Mouse (Mus musculus): Measurements from ENCODE around the gene Trpc6. TPM values are rescaled to one million over a fixed set of nuclear protein-coding genes. Genes with fewer than 3 reads are reported as not detected.

Gene Trpc6
- polyA plus RNA-seq (2012; fragmentation: generic; extraction: Trizol) = 0.02 TPM
- long read RNA-seq, experiment 1 = 0 reads
- long read RNA-seq, experiment 2 = 0 reads

DNA sequence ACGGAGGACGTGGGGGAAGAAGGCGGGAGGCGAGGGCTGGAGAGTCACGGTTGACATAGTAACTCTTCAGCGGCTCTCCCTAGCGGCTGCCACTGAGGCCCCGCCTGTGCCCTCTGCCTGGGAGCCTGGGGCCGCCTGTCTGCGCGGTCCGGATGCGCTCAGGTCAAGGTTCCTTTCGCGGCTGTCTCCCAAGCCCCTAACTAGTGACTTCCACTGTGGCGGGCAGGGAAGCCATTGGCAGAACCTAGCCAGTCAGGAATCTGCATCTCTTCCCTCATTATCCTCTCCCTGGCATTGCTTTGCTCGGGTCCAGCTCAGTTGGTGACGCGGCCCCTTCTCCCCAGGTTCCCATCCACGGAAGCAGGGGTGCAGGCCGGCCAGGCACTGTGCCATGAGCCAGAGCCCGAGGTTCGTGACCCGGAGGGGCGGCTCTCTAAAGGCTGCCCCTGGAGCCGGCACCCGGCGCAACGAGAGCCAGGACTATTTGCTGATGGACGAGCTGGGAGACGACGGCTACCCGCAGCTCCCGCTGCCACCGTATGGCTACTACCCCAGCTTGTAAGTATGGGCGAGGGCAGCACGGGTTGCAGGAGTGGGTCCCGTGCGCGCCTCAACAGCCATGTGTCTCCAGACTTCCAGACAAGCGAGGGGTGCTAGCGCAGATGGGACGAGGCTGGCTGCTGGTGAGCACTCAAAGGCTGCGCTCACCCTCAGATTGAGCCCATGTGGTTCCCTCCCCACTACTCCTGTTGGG lies at the start of gene Trpc6:
Trpc6 (plus strand) TSS at position 102 of the 754 bp plus-strand sequence.
- Histone ChIP-seq H3K27me3 (ENCODE audit: control insufficient read depth, insufficient read depth, insufficient read length) (no peaks in the 10 kb centered on the region), H3K79me3 (ENCODE audit: low read depth) (no peaks in the 10 kb centered on the region), H3ac (ENCODE audit: control insufficient read depth, insufficient read length, low read depth) (no peak within 1 kb of the TSS), H3K79me2 (ENCODE audit: control insufficient read depth, insufficient read depth) (no peaks in the 10 kb centered on the region), H3K4me3 (ENCODE audit: insufficient read depth, poor library complexity, severe bottlenecking) (no peak within 1 kb of the TSS), H3K36me3 (ENCODE audit: control insufficient read depth, insufficient read depth) (no peaks in the 10 kb centered on the region)
- TF ChIP-seq MYOD1 (IDR thresholded peaks at IDR 0.05; ENCODE audit: control insufficient read depth, insufficient read length, low read depth) (no peak), MAX (IDR thresholded peaks at IDR 0.05) (no peak), USF1 (IDR thresholded peaks at IDR 0.05; ENCODE audit: low read depth) (no peak), CTCF (IDR thresholded peaks at IDR 0.05; ENCODE audit: control insufficient read depth, insufficient read depth, insufficient read length) (no peak)

DNA sequence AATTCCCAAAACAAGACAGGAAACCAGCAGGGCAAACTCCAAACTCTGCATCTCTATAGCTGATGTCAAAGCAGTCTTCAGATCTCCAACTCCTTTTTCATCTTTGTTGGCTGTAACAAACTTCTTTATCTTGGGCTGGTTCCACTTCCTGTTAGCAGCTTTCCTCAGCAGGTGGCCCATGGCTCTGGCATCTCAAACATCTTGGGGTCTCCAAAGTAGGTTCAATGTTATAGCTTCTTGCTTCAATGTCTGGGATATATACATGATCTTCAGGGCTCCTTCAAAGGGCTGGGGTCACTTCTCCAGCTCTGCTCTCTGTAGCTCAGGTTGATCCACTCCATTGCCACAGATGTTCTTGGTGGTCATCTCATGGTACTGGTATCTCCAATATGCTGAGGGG lies 23.0 kb upstream of the Trpc6 start:
- H3ac ChIP-seq (ENCODE audit: control insufficient read depth, insufficient read length, low read depth) = no peak overlapping the region
- no peaks in the 10 kb centered on the region for H3K79me3 ChIP-seq (ENCODE audit: low read depth)
- no peaks in the 10 kb centered on the region for H3K79me2 ChIP-seq (ENCODE audit: control insufficient read depth, insufficient read depth)
- H3K27me3 ChIP-seq (ENCODE audit: control insufficient read depth, insufficient read depth, insufficient read length) = no peaks in the 10 kb centered on the region
- H3K36me3 ChIP-seq (ENCODE audit: control insufficient read depth, insufficient read depth) = no peaks in the 10 kb centered on the region
- TF ChIP-seq MYOD1 (IDR thresholded peaks at IDR 0.05; ENCODE audit: control insufficient read depth, insufficient read length, low read depth) = no peak
- no peak for TF ChIP-seq CEBPB (IDR thresholded peaks at IDR 0.05; ENCODE audit: low read depth)
- no peak for TF ChIP-seq FOSL1 (IDR thresholded peaks at IDR 0.05; ENCODE audit: insufficient read depth, low read length, poor library complexity, severe bottlenecking)
- TF ChIP-seq MYOG (IDR thresholded peaks at IDR 0.05; ENCODE audit: control insufficient read depth, extremely low read depth, insufficient read length) = no peak
- no peak overlapping the region for H3K4me3 ChIP-seq (ENCODE audit: insufficient read depth, poor library complexity, severe bottlenecking)

DNA sequence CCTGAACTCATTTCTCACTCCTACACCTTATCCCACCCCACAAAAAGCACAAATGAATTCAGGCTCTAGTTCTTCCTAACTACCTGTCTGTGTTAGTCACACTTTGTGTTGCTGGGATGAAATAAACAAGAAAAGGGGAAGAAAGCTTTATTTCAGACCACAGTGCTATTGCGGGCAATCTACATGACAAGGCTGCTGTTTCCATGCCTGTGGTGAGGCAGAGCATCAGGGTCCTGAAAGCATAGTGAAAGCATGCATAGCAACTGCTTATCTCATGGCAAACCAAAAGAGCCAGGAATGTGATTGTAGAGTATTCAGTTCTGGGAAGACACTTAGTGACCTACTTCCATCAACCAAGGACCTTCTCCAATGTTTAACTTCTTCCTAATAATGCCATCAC lies 10.3 kb upstream of the Trpc6 start:
- no peaks in the 10 kb centered on the region for H3K36me3 ChIP-seq (ENCODE audit: control insufficient read depth, insufficient read depth)

DNA sequence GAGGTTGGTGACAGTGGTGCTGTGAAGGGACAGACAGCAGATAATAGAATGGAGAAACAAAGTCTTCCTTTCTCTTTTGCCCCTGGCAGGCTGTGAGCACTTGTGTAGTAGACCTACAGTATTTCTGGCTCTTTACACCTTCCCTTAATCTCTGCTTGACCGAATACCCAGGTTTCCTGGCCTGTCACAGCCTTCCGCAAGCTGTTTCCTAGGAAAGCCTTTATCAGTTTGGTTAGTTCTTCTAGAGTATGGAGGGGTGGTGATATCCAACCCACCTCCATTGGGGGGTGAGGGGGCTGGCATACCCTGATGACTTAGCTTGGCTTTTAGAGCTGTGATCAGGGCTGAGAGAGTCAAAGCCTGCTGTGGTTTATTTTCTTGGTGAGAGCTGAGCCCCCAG lies 1.3 kb downstream of the Trpc6 start:
- no peaks in the 10 kb centered on the region for H3K79me3 ChIP-seq (ENCODE audit: low read depth)
- H3ac ChIP-seq (ENCODE audit: control insufficient read depth, insufficient read length, low read depth) = no peak overlapping the region
- TF ChIP-seq MYOG (IDR thresholded peaks at IDR 0.05; ENCODE audit: control insufficient read depth, extremely low read depth, insufficient read length) (no peak), CTCF (IDR thresholded peaks at IDR 0.05; ENCODE audit: control insufficient read depth, insufficient read depth, insufficient read length) (no peak), MYOD1 (IDR thresholded peaks at IDR 0.05; ENCODE audit: control insufficient read depth, insufficient read length, low read depth) (no peak)
- H3K79me2 ChIP-seq (ENCODE audit: control insufficient read depth, insufficient read depth) = no peaks in the 10 kb centered on the region
- no peaks in the 10 kb centered on the region for H3K36me3 ChIP-seq (ENCODE audit: control insufficient read depth, insufficient read depth)
- no peak overlapping the region for H3K4me3 ChIP-seq (ENCODE audit: insufficient read depth, poor library complexity, severe bottlenecking)
- no peaks in the 10 kb centered on the region for H3K27me3 ChIP-seq (ENCODE audit: control insufficient read depth, insufficient read depth, insufficient read length)

More for the DNA sequence above, 10.3 kb upstream of the Trpc6 start:
- no peak overlapping the region for H3K4me3 ChIP-seq (ENCODE audit: insufficient read depth, poor library complexity, severe bottlenecking)
- TF ChIP-seq USF1 (IDR thresholded peaks at IDR 0.05; ENCODE audit: low read depth) = no peak
- TF ChIP-seq FOSL1 (IDR thresholded peaks at IDR 0.05; ENCODE audit: insufficient read depth, low read length, poor library complexity, severe bottlenecking) = no peak
- no peak for TF ChIP-seq CTCF (IDR thresholded peaks at IDR 0.05; ENCODE audit: control insufficient read depth, insufficient read depth, insufficient read length)
- no peak for TF ChIP-seq MYOD1 (IDR thresholded peaks at IDR 0.05; ENCODE audit: control insufficient read depth, insufficient read length, low read depth)
- no peak for TF ChIP-seq MAX (IDR thresholded peaks at IDR 0.05)
- no peak for TF ChIP-seq CEBPB (IDR thresholded peaks at IDR 0.05; ENCODE audit: low read depth)
- TF ChIP-seq MYOG (IDR thresholded peaks at IDR 0.05; ENCODE audit: control insufficient read depth, extremely low read depth, insufficient read length) = no peak
- H3K79me2 ChIP-seq (ENCODE audit: control insufficient read depth, insufficient read depth) = no peaks in the 10 kb centered on the region
- no peaks in the 10 kb centered on the region for H3K79me3 ChIP-seq (ENCODE audit: low read depth)
- no peak overlapping the region for H3ac ChIP-seq (ENCODE audit: control insufficient read depth, insufficient read length, low read depth)
- no peaks in the 10 kb centered on the region for H3K27me3 ChIP-seq (ENCODE audit: control insufficient read depth, insufficient read depth, insufficient read length)

DNA sequence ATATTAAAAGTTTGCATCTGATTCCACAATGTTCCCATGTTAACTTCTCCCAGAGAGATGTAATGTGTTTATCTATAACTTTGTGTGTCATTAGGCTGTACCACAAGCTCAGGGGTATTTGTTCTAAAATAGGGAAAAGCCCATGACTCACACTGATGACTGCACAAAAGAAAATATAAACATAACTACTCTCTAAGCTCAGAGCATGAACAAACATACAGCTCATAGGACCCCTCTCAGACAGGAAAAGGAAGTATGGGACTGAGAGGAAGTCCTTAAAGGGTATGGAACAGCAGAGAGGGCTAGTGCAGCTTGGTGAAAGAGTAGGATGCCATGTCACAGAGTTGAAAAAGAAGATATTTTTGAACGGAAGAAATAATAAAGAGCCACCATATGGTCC lies 14.6 kb downstream of the Trpc6 start:
- Histone ChIP-seq H3K79me3 (ENCODE audit: low read depth) (no peaks in the 10 kb centered on the region), H3K4me3 (ENCODE audit: insufficient read depth, poor library complexity, severe bottlenecking) (no peak overlapping the region), H3ac (ENCODE audit: control insufficient read depth, insufficient read length, low read depth) (no peak overlapping the region), H3K27me3 (ENCODE audit: control insufficient read depth, insufficient read depth, insufficient read length) (no peaks in the 10 kb centered on the region), H3K36me3 (ENCODE audit: control insufficient read depth, insufficient read depth) (no peaks in the 10 kb centered on the region), H3K79me2 (ENCODE audit: control insufficient read depth, insufficient read depth) (no peaks in the 10 kb centered on the region)
- TF ChIP-seq MYOG (IDR thresholded peaks at IDR 0.05; ENCODE audit: control insufficient read depth, extremely low read depth, insufficient read length) (no peak), MAX (IDR thresholded peaks at IDR 0.05) (no peak), MYOD1 (IDR thresholded peaks at IDR 0.05; ENCODE audit: control insufficient read depth, insufficient read length, low read depth) (no peak), FOSL1 (IDR thresholded peaks at IDR 0.05; ENCODE audit: insufficient read depth, low read length, poor library complexity, severe bottlenecking) (no peak)

DNA sequence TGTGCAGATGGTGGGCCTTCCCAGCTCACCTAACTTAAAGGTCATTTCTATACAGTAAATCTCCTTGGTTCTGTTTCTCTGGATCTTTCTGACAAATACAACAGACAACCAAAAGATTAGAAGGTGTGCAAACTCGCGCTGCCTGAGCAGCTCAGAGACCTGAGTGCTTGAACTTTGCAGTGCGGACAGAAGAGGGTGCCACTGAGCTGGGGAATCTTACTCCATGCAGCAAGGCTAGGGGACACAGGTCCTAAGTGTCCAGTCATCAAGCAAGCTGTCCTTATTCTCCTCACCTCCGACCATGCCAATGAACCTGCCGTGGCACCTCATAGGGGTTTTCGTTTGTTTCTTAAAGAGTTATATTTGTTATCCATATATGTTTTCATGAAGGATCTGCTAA lies 48.7 kb downstream of the Trpc6 start:
- TF ChIP-seq CTCF (IDR thresholded peaks at IDR 0.05; ENCODE audit: control insufficient read depth, insufficient read depth, insufficient read length) (no peak), FOSL1 (IDR thresholded peaks at IDR 0.05; ENCODE audit: insufficient read depth, low read length, poor library complexity, severe bottlenecking) (no peak), MAX (IDR thresholded peaks at IDR 0.05) (no peak), CEBPB (IDR thresholded peaks at IDR 0.05; ENCODE audit: low read depth) (no peak), MYOD1 (IDR thresholded peaks at IDR 0.05; ENCODE audit: control insufficient read depth, insufficient read length, low read depth) (no peak), MYOG (IDR thresholded peaks at IDR 0.05; ENCODE audit: control insufficient read depth, extremely low read depth, insufficient read length) (no peak), USF1 (IDR thresholded peaks at IDR 0.05; ENCODE audit: low read depth) (no peak)
- Histone ChIP-seq H3K79me3 (ENCODE audit: low read depth) (no peaks in the 10 kb centered on the region), H3K4me3 (ENCODE audit: insufficient read depth, poor library complexity, severe bottlenecking) (no peak overlapping the region), H3K36me3 (ENCODE audit: control insufficient read depth, insufficient read depth) (no peaks in the 10 kb centered on the region), H3K79me2 (ENCODE audit: control insufficient read depth, insufficient read depth) (no peaks in the 10 kb centered on the region), H3ac (ENCODE audit: control insufficient read depth, insufficient read length, low read depth) (no peak overlapping the region), H3K27me3 (ENCODE audit: control insufficient read depth, insufficient read depth, insufficient read length) (no peaks in the 10 kb centered on the region)
